Mouse (Mus musculus) liver, adult (tissue): ENCODE measurements around the gene Rnase4.

ENCODE experiments used
- GATA4 ChIP-seq: IDR thresholded peaks from 2 replicates; pipeline ENCODE4 v1.6.1; 2014; ENCODE audit warnings: mild to moderate bottlenecking, low read length; ENCODE audit not compliant: insufficient replicate concordance

The Rnase4 gene

DNA sequence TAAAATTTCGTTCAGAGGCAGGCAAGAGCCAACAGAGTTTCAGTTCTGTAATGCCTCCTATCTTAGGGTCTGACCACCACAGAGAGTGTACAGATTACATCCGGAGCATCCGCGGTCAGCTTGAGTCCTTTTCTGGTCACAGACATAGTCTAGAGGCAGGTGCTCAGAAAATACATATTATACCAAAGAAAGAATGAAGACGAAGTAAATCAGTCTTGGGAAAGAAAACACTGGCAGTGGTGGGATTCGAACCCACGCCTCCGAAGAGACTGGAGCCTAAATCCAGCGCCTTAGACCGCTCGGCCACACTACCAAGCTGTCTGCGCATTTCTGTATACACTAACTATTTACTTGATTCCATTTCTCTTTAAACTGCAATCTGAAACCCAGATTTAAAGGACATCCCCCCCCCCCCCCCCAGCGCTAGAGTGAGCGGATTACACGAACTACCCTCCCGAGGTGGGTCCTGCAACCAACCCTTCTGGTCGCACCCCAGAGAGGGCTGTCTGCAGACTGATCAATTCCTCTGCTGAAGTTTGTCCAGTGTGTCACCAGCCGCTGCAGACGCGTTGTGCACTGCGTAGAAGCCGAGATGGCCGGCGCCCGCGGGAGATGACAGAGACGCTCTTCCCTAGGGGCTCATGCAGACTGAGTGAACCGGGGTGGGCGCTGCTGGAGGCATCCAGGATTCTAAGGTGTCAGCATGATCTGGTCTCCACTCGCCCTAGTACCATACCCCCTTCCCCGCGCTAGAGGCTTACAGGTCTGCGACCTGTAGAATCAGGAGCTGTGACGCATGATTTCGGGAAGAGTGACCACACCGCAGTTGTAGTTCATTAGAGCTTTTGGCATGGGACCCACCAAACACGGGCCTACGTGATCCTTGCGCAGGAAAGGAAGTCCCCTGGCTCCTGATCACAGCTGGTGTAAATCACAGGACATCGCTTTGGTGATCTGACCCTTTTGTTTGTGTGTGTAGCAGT, 8.0 kb upstream of the Rnase4 start:
- no peak for TF ChIP-seq GATA4

DNA sequence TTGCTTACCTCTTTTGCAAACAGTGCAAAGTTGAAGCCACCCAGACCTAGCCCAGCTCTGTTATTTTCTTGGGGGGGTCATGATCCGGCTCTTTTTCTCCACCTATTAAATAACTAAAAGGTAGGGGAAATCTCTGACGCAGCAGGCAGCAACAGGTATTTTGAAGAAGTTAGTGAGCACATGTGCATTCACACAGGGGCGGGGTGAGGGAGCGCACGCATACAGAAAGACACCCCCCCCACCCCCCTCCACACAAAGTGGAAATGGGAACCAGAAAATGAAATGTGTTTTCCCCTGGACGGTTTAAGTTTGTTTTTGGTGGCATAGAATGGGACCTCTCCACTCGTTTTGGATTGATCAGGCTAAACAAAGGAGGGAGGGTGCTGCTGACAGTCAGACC, 7.1 kb upstream of the Rnase4 start:
- no peak for TF ChIP-seq GATA4

GRCm38 (mm10) chr14:51085086-51085485, 5.8 kb upstream of the Rnase4 start:
- no peak for TF ChIP-seq GATA4

- TF ChIP-seq GATA4, result no peak
These were observed 5.0 kb upstream of the Rnase4 start for GRCm38 (mm10) chr14:51085911-51086310.

DNA sequence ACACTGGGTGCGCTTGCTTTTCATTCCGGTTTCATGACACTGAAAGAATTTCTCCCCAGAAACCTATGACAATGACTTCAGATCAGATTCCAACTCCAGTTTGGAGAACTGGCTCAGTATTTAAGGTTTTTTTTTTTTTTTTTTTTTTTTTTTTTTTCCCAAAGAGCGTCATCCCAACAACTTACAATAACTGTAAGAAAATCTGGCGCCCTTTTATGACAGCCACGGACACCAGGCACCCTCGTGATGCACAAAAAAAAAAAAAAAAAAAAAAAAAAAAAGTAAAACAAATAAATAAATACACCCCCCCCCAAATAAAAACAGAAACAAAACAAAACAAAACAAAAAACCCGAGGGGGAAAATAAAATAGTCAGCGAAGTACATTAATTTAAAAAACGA, 3.1 kb upstream of the Rnase4 start:
- TF ChIP-seq GATA4, result no peak

- TF ChIP-seq GATA4, result no peak
These were observed 2.5 kb upstream of the Rnase4 start for GRCm38 (mm10) chr14:51088166-51088969.

GRCm38 (mm10) chr14:51088970-51089673, 1.8 kb upstream of the Rnase4 start:
- TF ChIP-seq GATA4, result peak; percentile 96

- no peak for TF ChIP-seq GATA4
These were observed 1.2 kb upstream of the Rnase4 start for GRCm38 (mm10) chr14:51089674-51090076.

GRCm38 (mm10) chr14:51090077-51090781, 648 bp upstream of the Rnase4 start:
- no peak for TF ChIP-seq GATA4

GRCm38 (mm10) chr14:51092073-51092620, 1.3 kb downstream of the Rnase4 start:
- TF ChIP-seq GATA4, result no peak

DNA sequence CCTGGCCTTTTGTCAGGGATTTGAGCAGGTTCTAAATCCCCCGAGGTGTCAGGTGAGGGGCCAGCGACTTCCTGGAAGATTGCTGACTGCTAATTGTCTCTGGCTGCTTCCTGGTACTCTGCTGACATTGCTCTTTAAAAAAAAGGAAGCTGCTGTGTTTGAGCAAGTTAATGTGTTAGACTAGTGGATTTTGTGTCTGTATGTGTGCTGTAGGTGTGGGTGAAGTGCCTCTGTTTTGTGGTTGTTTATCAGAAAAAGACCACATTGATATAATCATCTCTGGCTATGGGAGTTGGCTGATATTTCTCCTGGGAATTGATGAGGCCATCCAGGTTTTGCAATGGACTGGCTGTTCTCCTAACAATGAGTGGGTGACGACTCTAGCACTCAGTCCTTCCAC, 2.6 kb downstream of the Rnase4 start:
- TF ChIP-seq GATA4, result no peak

DNA sequence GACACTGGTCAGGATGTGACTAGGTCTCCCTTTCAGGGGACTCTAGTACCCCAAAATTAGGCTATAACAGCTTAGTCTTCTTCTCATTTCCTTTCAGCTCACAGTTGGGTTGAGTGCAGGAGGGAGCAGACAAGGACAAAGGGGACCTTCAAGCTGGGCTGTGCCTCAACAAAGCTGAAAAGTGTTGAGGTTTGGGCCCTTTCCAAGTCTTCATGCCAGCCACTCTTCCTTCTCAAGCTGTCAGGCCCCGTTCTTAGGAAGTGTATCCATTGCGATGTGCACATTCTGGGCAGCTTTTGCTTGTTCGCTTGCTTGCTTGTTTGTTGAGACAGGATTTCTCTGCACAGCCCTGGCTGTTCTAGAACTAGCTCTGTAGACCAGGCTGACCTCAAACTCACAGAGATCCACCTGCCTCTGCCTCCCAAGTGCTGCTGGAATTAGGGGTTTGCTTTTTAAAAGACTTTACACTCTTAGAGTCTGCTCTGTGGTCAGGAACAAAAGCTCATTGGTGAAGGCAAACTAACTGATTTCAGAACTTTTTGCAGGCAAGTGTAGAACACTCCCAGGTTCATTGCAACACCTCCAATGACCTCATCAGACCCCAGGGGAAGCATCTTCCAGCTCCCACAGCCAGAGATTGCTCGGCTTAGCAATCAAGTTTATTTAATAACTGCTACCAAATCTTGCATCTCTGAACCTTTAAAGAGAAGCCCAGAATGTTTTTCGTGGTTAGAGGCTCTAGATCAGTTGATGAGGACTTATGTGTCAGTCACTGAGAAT, 3.4 kb downstream of the Rnase4 start:
- TF ChIP-seq GATA4, result no peak

DNA sequence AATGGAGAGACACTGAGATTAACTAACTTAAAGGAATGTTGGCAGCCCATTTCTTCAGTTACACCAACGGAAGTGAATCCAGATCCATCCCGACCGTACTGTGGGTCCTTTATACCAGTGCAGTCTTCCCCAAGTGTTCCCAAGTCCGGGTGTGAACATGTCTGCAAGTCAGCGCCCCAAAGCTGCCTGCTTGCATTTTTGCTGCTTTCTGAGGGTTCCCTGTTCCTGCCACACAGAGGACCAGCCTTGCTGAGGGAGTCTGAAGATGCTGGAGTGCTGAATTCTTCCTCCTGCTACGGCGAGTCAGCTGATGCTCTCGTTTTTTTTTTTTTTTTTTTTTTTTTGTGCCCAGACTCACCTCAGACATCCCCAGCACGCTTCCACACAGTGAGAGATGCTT, 4.0 kb downstream of the Rnase4 start:
- no peak for TF ChIP-seq GATA4

DNA sequence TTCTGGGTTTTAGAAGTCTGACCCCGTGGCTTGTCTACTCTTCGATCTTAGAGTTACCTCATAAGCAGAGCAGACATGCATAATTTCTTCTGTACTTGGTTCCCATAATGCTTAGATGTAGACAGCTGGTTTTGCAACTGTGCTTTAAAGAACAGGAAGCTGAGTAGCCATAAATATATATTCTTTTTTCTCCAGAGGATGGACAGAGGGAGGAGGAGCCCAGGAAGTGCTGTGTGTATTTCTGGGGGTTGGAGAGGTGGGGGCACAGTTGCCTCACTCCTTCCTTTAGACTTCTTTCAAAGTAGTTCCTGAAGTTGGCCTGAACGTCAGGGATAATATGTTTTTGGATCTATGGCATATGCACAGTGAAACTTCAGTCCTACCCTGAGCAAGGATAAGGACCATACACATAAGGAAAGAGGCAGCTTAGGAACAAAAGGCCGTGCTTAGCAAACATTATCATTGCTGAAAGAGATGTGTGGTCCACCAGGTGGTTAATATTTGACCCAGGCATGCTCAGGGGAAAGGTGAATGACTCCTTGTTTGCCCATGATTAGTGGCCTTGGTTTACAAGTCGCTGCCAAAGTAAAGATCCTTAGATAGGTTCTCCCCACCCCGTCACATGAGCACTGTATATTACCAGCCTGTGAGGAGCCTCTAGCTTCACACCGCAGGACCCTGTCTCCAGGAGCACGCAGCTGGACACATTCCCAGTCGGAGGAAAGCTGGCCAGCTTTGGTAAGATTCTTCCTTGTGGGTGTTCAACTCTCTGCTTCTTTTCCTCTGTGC, 5.1 kb downstream of the Rnase4 start:
- peak; percentile 64; the same call in 1 of the 2 replicates for TF ChIP-seq GATA4
